Mouse (Mus musculus) thymus, adult 2 months (tissue): ENCODE measurements around the gene Htr1d. TPM values are rescaled to one million over a fixed set of nuclear protein-coding genes. Genes with fewer than 3 reads are reported as not detected.
A peak's percentile ranks its signal among the peaks of the same experiment; 100 is the strongest.

Experiments used
- DNase-seq: peaks from one replicate; pipeline ENCODE4 v3.0.0; 2021
- H3K27ac ChIP-seq: fragments of 200-500 bp; 2 replicates; pipeline ENCODE4 v1.5.1; 2012; ENCODE audit warnings: low read length, control low read depth; ENCODE audit not compliant: control insufficient read depth, insufficient read depth
- H3K27me3 ChIP-seq: fragments of 200-500 bp; 2 replicates; pipeline ENCODE4 v1.6.1; 2012; ENCODE audit warnings: mild to moderate bottlenecking, low read length, moderate library complexity, mixed read lengths; ENCODE audit not compliant: control insufficient read depth, insufficient read depth
- H3K36me3 ChIP-seq: fragments of 200-500 bp; 2 replicates; pipeline ENCODE4 v1.6.1; 2012; ENCODE audit warnings: mild to moderate bottlenecking, low read length, moderate library complexity; ENCODE audit not compliant: control insufficient read depth, insufficient read depth
- H3K4me1 ChIP-seq: fragments of 200-500 bp; replicated peaks from 2 replicates; pipeline ENCODE4 v1.6.1; 2012; ENCODE audit warnings: low read length; ENCODE audit not compliant: control insufficient read depth, insufficient read depth
- H3K4me3 ChIP-seq: fragments of 200-500 bp; 2 replicates; pipeline ENCODE4 v1.5.1; 2012; ENCODE audit warnings: mild to moderate bottlenecking, low read length, control low read depth, moderate library complexity; ENCODE audit not compliant: control insufficient read depth, insufficient read depth
- CTCF ChIP-seq: fragments of 200-500 bp; IDR thresholded peaks from 2 replicates; pipeline ENCODE4 v1.5.1; 2012; ENCODE audit warnings: mild to moderate bottlenecking, control low read depth, low read length, moderate library complexity, borderline replicate concordance; ENCODE audit not compliant: control insufficient read depth, poor library complexity, insufficient read depth; ENCODE audit errors: extremely low read depth
- POLR2A ChIP-seq: fragments of 200-500 bp; IDR thresholded peaks from 2 replicates; pipeline ENCODE4 v1.6.1; 2012; ENCODE audit warnings: mild to moderate bottlenecking, low read length, control low read depth, moderate library complexity; ENCODE audit not compliant: control insufficient read depth, poor library complexity, insufficient read depth; ENCODE audit errors: extremely low read depth
- WGBS: fragments of 180-500 bp; shearing (Covaris S2); methylation state at CpG from one replicate; pipeline ENCODE4 v1.1.7; 2018; 5-methylcytosine and 5-hydroxymethylcytosine counted together
- polyA plus RNA-seq: library from polyadenylated mRNA; depleted of rRNA; stranded (reverse); fragments of >200 nt; gene quantifications from 2 replicates; pipeline ENCODE4 v1.2.3, GENCODE M21; 2012

The Htr1d gene
- polyA plus RNA-seq, 1 experiment: 0.24 TPM

GRCm38 (mm10) chr4:136458276-136458675 lies 35.0 kb downstream of the Htr1d start:
- Histone ChIP-seq H3K27ac (no peak overlapping the region), H3K27me3 (no peaks in the 10 kb centered on the region; the same call in 1 of the 2 replicates), H3K4me1 (0 out of 2 replicates have a peak, but pooled peaks cover 3% of the 10 kb centered on the region), H3K4me3 (no peak overlapping the region), H3K36me3 (no peaks in the 10 kb centered on the region)
- 94% methylated on average over 7 of the region's 7 CpGs for WGBS
- TF ChIP-seq CTCF (no peak), POLR2A (no peak)
- no peak for DNase-seq

- 0 out of 2 replicates have a peak, but pooled peaks cover 3% of the 10 kb centered on the region for H3K4me1 ChIP-seq
- H3K4me3 ChIP-seq: no peak overlapping the region
- H3K36me3 ChIP-seq: no peaks in the 10 kb centered on the region
- no peak overlapping the region for H3K27ac ChIP-seq
- H3K27me3 ChIP-seq: no peaks in the 10 kb centered on the region; the same call in 1 of the 2 replicates
- no peak for TF ChIP-seq CTCF
- TF ChIP-seq POLR2A: no peak
- no peak for DNase-seq
- 93% methylated on average over 12 of the region's 12 CpGs for WGBS
Measured at GRCm38 (mm10) chr4:136459210-136459609, 35.9 kb downstream of the Htr1d start.

GRCm38 (mm10) chr4:136461206-136461605 lies 37.9 kb downstream of the Htr1d start:
- Histone ChIP-seq H3K4me3 (no peak overlapping the region), H3K4me1 (no peaks in the 10 kb centered on the region), H3K36me3 (no peaks in the 10 kb centered on the region), H3K27ac (no peak overlapping the region), H3K27me3 (no peaks in the 10 kb centered on the region; the same call in 1 of the 2 replicates)
- DNase-seq: no peak
- WGBS: 94% methylated on average over 4 of the region's 4 CpGs
- TF ChIP-seq POLR2A (no peak), CTCF (no peak)

- no peaks in the 10 kb centered on the region for H3K36me3 ChIP-seq
- no peak for TF ChIP-seq CTCF
- TF ChIP-seq POLR2A: no peak
Measured at GRCm38 (mm10) chr4:136461761-136462085, 38.4 kb downstream of the Htr1d start.

GRCm38 (mm10) chr4:136462086-136462838 lies 38.9 kb downstream of the Htr1d start, which contains the start of gene 6030445D17Rik:
Gene 6030445D17Rik (plus strand): TSS chr4:136462250.
- 15% methylated on average over 61 of the region's 64 CpGs for WGBS
- Histone ChIP-seq H3K4me3 (peak within 1 kb of the TSS; percentile 46), H3K27ac (no peak within 1 kb of the TSS), H3K4me1 (no peaks in the 10 kb centered on the region), H3K36me3 (no peaks in the 10 kb centered on the region), H3K27me3 (no peaks in the 10 kb centered on the region; the same call in 1 of the 2 replicates)
- DNase-seq: peak; percentile 30
- TF ChIP-seq CTCF (peak; percentile 35; the same call in 1 of the 2 replicates), POLR2A (no peak)

More at GRCm38 (mm10) chr4:136461761-136462085, 38.4 kb downstream of the Htr1d start:
- H3K27ac ChIP-seq: no peak overlapping the region
- no peaks in the 10 kb centered on the region for H3K4me1 ChIP-seq
- DNase-seq: no peak
- no peak overlapping the region for H3K4me3 ChIP-seq
- H3K27me3 ChIP-seq: no peaks in the 10 kb centered on the region; the same call in 1 of the 2 replicates
- 82% methylated on average over 6 of the region's 6 CpGs for WGBS

- TF ChIP-seq POLR2A: no peak
- TF ChIP-seq CTCF: no peak
- Histone ChIP-seq H3K4me1 (no peaks in the 10 kb centered on the region), H3K27me3 (no peaks in the 10 kb centered on the region; the same call in 1 of the 2 replicates), H3K36me3 (no peaks in the 10 kb centered on the region), H3K4me3 (peak overlapping the region; percentile 46), H3K27ac (no peak overlapping the region)
- DNase-seq: no peak
- 16% methylated on average over 8 of the region's 8 CpGs for WGBS
Measured at GRCm38 (mm10) chr4:136462839-136463178, 39.5 kb downstream of the Htr1d start.

- 89% methylated on average over 9 of the region's 9 CpGs for WGBS
- TF ChIP-seq CTCF: no peak
- TF ChIP-seq POLR2A: no peak
- no peaks in the 10 kb centered on the region for H3K4me1 ChIP-seq
- no peaks in the 10 kb centered on the region; the same call in 1 of the 2 replicates for H3K27me3 ChIP-seq
- no peak for DNase-seq
- H3K27ac ChIP-seq: no peak overlapping the region
- no peaks in the 10 kb centered on the region for H3K36me3 ChIP-seq
- no peak overlapping the region for H3K4me3 ChIP-seq
Measured at GRCm38 (mm10) chr4:136463436-136463835, 40.1 kb downstream of the Htr1d start.
